Mouse (Mus musculus): Measurements from ENCODE around the gene Prkn.

GRCm38 (mm10) chr17:11730656-11731594 lies 890.7 kb downstream of the Prkn start:
- TF ChIP-seq CTCF (IDR thresholded peaks at IDR 0.05; ENCODE audit: borderline replicate concordance, insufficient read depth, low read length) (no peak), POLR2A (IDR thresholded peaks at IDR 0.05; ENCODE audit: low read depth, low read length) (no peak)
